In genomic region chr16:65497049-65497448, GRCm38 (mm10) we compare ENCODE assay signal across 9 mouse cellular contexts. TPM values are rescaled to one million over a fixed set of nuclear protein-coding genes. Genes with fewer than 3 reads are reported as not detected.
DNase-seq lines count a peak whose midpoint lies in the region; ATAC-seq lines count a peak whose summit lies in the region.
"Had no signal": no experiment of that assay in that cellular context is flagged by ENCODE, and none has a peak within 500 bp of the region (broad histone marks: within the 10 kb centered on the region; RNA-seq: fewer than 3 reads in every experiment).

No protein-coding gene starts in this region.

- peak; percentile 52 for DNase-seq in hindbrain, embryonic 11.5 days (ENCODE audit: low spot score)
- DNase-seq in 3T3-L1 (ENCODE audit: low read depth, low spot score), result peak; percentile 79
- DNase-seq in ES-CJ7 (ENCODE audit: low read depth, low spot score), result peak; percentile 30
- DNase-seq in embryo, embryonic 11 days, result peak; percentile 67
- peak; percentile 41 to 64 for DNase-seq in kidney, postnatal 36 days
- DNase-seq in spleen, postnatal 14 days (ENCODE audit: low spot score in 2 of 2), result no peak

- ATAC-seq in hindbrain, embryonic 11.5 days (ENCODE audit: low FRiP score), result peak; percentile 40; the same call in 1 of the 2 replicates
- ATAC-seq in hindbrain, embryonic 13.5 days (ENCODE audit: low FRiP score), result no peak
- peak; percentile 68; the same call in 1 of the 2 replicates for ATAC-seq in neural tube, embryonic 14.5 days (ENCODE audit: low read depth)

- H3K27me3 ChIP-seq in hindbrain, embryonic 11.5 days (ENCODE audit: control insufficient read depth, insufficient read depth, low read length), result no peaks in the 10 kb centered on the region
- H3K27me3 ChIP-seq in hindbrain, embryonic 13.5 days, result no peaks in the 10 kb centered on the region
- no peaks in the 10 kb centered on the region for H3K27me3 ChIP-seq in neural tube, embryonic 14.5 days (ENCODE audit: control insufficient read depth, insufficient read depth, low read length)

- H3K36me3 ChIP-seq in hindbrain, embryonic 11.5 days (ENCODE audit: control insufficient read depth, insufficient read depth, low read length), result no peaks in the 10 kb centered on the region
- no peaks in the 10 kb centered on the region for H3K36me3 ChIP-seq in hindbrain, embryonic 13.5 days
- no peaks in the 10 kb centered on the region for H3K36me3 ChIP-seq in neural tube, embryonic 14.5 days (ENCODE audit: control insufficient read depth, insufficient read depth, low read length)

- H3K9me3 ChIP-seq in hindbrain, embryonic 11.5 days (ENCODE audit: control insufficient read depth, low read length), result no peaks in the 10 kb centered on the region
- no peaks in the 10 kb centered on the region for H3K9me3 ChIP-seq in hindbrain, embryonic 13.5 days
- no peaks in the 10 kb centered on the region for H3K9me3 ChIP-seq in neural tube, embryonic 14.5 days (ENCODE audit: control insufficient read depth, low read length)

- H3K9ac ChIP-seq in hindbrain, embryonic 11.5 days (ENCODE audit: low read depth, low read length), result no peak overlapping the region
- no peak overlapping the region for H3K9ac ChIP-seq in hindbrain, embryonic 13.5 days
- H3K9ac ChIP-seq in neural tube, embryonic 14.5 days (replicated peaks; ENCODE audit: low read depth, low read length), result no peak overlapping the region

- 42% methylated on average over 2 of the region's 2 CpGs for WGBS in hindbrain, embryonic 11.5 days
- WGBS in hindbrain, embryonic 13.5 days, result 45% methylated on average over 2 of the region's 2 CpGs
- 40% methylated on average over 2 of the region's 2 CpGs for WGBS in neural tube, embryonic 14.5 days

- H3K4me1 ChIP-seq in hindbrain, embryonic 11.5 days (replicated peaks; ENCODE audit: control insufficient read depth, insufficient read depth, low read length), result no peaks in the 10 kb centered on the region
- no peaks in the 10 kb centered on the region for H3K4me1 ChIP-seq in hindbrain, embryonic 13.5 days (replicated peaks)
- H3K4me1 ChIP-seq in neural tube, embryonic 14.5 days (ENCODE audit: control insufficient read depth, insufficient read depth, low read length), result no peaks in the 10 kb centered on the region

- no peak overlapping the region for H3K4me2 ChIP-seq in hindbrain, embryonic 11.5 days (replicated peaks; ENCODE audit: low read depth, low read length)
- no peak overlapping the region for H3K4me2 ChIP-seq in hindbrain, embryonic 13.5 days
- H3K4me2 ChIP-seq in neural tube, embryonic 14.5 days (ENCODE audit: low read depth, low read length), result no peak overlapping the region

- no peak overlapping the region for H3K27ac ChIP-seq in hindbrain, embryonic 11.5 days (ENCODE audit: low read depth, low read length)
- H3K27ac ChIP-seq in hindbrain, embryonic 13.5 days, result no peak overlapping the region
- no peak overlapping the region for H3K27ac ChIP-seq in neural tube, embryonic 14.5 days (ENCODE audit: low read depth, low read length)

- H3K4me3 ChIP-seq in hindbrain, embryonic 11.5 days (ENCODE audit: low read depth, low read length), result no peak overlapping the region
- no peak overlapping the region for H3K4me3 ChIP-seq in hindbrain, embryonic 13.5 days
- no peak overlapping the region for H3K4me3 ChIP-seq in neural tube, embryonic 14.5 days (ENCODE audit: low read depth, low read length)

RNA-seq across cellular contexts. Expression of gene Pou1f1, which starts 23.3 kb away (rescaled TPM):
- polyA plus RNA-seq in hindbrain, embryonic 11.5 days (2014; fragmentation: Nextera tagmentation; extraction: Ambion mirVana), result 0.09 TPM in 1 of 2 replicates, not detected in the other
- polyA plus RNA-seq in hindbrain, embryonic 13.5 days (2015; fragmentation: Nextera tagmentation; extraction: Ambion mirVana), result 0.09 TPM in 1 of 2 replicates, not detected in the other
- 0.11 TPM in 1 of 2 replicates, not detected in the other for polyA plus RNA-seq in neural tube, embryonic 14.5 days (2014; fragmentation: Nextera tagmentation; extraction: Ambion mirVana)
- polyA plus RNA-seq: small intestine, adult 2 months had no signal

Comparison
In these comparisons a context has a peak if more than half of its experiments do, and no peak if none do; other contexts are left out.
1. DNase-seq: peak in hindbrain, embryonic 11.5 days (single experiment), 3T3-L1 (single experiment), ES-CJ7 (single experiment), embryo, embryonic 11 days (single experiment) and kidney, postnatal 36 days (2 of 2); none in spleen, postnatal 14 days (0 of 2).